Mouse (Mus musculus) hindbrain, postnatal 0 days (tissue): ENCODE measurements around the gene Chrna4. TPM values are rescaled to one million over a fixed set of nuclear protein-coding genes. Genes with fewer than 3 reads are reported as not detected.

ENCODE experiments used
- ATAC-seq: fragments of 200-750 bp; cut with Nextera tagmentation; 2 replicates; pipeline ENCODE4 v1.8.0; 2017; ENCODE audit warnings: mild to moderate bottlenecking, moderate TSS enrichment, moderate library complexity
- DNase-seq: peaks from one replicate; pipeline ENCODE4 v3.0.0-alpha.2; 2015; ENCODE audit warnings: low spot score
- H3K27ac ChIP-seq: fragments of 300-500 bp; sonication (generic); 2 replicates; pipeline ENCODE4 v1.5.1; 2014; ENCODE audit warnings: mild to moderate bottlenecking
- H3K27me3 ChIP-seq: fragments of 300-500 bp; sonication (generic); 2 replicates; pipeline ENCODE4 v1.6.1; 2014; ENCODE audit warnings: low read length, mixed read lengths; ENCODE audit not compliant: insufficient read depth
- H3K36me3 ChIP-seq: fragments of 300-500 bp; sonication (generic); 2 replicates; pipeline ENCODE4 v1.6.1; 2014; ENCODE audit warnings: low read length, mixed read lengths; ENCODE audit not compliant: insufficient read depth
- H3K4me1 ChIP-seq: fragments of 300-500 bp; sonication (generic); 2 replicates; pipeline ENCODE4 v1.6.1; 2014; ENCODE audit warnings: antibody characterized with exemption, low read length, mixed read lengths; ENCODE audit not compliant: insufficient read depth
- H3K4me2 ChIP-seq: fragments of 300-500 bp; sonication (generic); 2 replicates; pipeline ENCODE4 v1.6.1; 2014; ENCODE audit warnings: low read depth, mild to moderate bottlenecking, low read length, moderate library complexity, mixed read lengths
- H3K4me3 ChIP-seq: fragments of 300-500 bp; sonication (generic); 2 replicates; pipeline ENCODE4 v1.5.1; 2014; ENCODE audit warnings: low read length
- H3K9ac ChIP-seq: fragments of 300-500 bp; sonication (generic); replicated peaks from 2 replicates; pipeline ENCODE4 v1.6.1; 2014; ENCODE audit warnings: mild to moderate bottlenecking, low read length, moderate library complexity, mixed read lengths
- H3K9me3 ChIP-seq: fragments of 300-500 bp; sonication (generic); 2 replicates; pipeline ENCODE4 v1.6.1; 2016; ENCODE audit warnings: low read length, mixed read lengths
- CTCF ChIP-seq: IDR thresholded peaks from 2 replicates; pipeline ENCODE4 v1.5.1; 2016; ENCODE audit warnings: antibody characterized with exemption, control low read depth, low read depth
- WGBS: fragments of 180-500 bp; shearing (Covaris S2); extraction: QIAGEN DNeasy Blood & Tissue Kit; methylation state at CpG from one replicate; pipeline ENCODE4 v1.1.7; 2014; 5-methylcytosine and 5-hydroxymethylcytosine counted together
- polyA plus RNA-seq: library from polyadenylated mRNA; unstranded; fragments of >200 nt; fragmentation: Nextera tagmentation; extraction: Ambion mirVana; gene quantifications from 2 replicates; pipeline ENCODE4 v1.2.1, GENCODE M21; 2015
- total RNA-seq: library from RNA; depleted of rRNA; stranded (reverse); fragments of >200 nt; gene quantifications from 2 replicates; pipeline ENCODE4 v1.2.3, GENCODE M21; 2014; rRNA removed

The Chrna4 gene
- total and polyA plus RNA-seq, 2 experiments from 2014 or later: 41.4 to 50.5 TPM

GRCm38 (mm10) chr2:180981133-180981532 lies 62.2 kb downstream of the Chrna4 start:
- Histone ChIP-seq H3K9ac (no peak overlapping the region), H3K4me1 (no peaks in the 10 kb centered on the region)
- 79% methylated on average over 6 of the region's 6 CpGs for WGBS

More at GRCm38 (mm10) chr2:180981133-180981532, 62.2 kb downstream of the Chrna4 start:
- Histone ChIP-seq H3K4me3 (no peak overlapping the region), H3K27me3 (no peaks in the 10 kb centered on the region), H3K36me3 (peaks cover 68% of the 10 kb centered on the region), H3K9me3 (no peaks in the 10 kb centered on the region), H3K27ac (no peak overlapping the region), H3K4me2 (no peak overlapping the region)
- no peak for ATAC-seq
- TF ChIP-seq CTCF: no peak
- DNase-seq: no peak

Other genes with a start within 250 kb of the Chrna4 start
- gene Ythdf1, start 122.6 kb downstream of the Chrna4 start, total RNA-seq: 32.9 and 51.8 TPM in 2 replicates
- 49.8 and 52.9 TPM in 2 replicates for gene Ythdf1, start 122.6 kb downstream of the Chrna4 start, polyA plus RNA-seq
- gene Birc7, start 114.5 kb downstream of the Chrna4 start, total RNA-seq: 0.29 TPM in 1 of 2 replicates, not detected in the other
- gene Birc7, start 114.5 kb downstream of the Chrna4 start, polyA plus RNA-seq: 0.40 TPM in 2 replicates
- 56.6 and 76.0 TPM in 2 replicates for gene Nkain4, start 88.8 kb downstream of the Chrna4 start, total RNA-seq
- gene Nkain4, start 88.8 kb downstream of the Chrna4 start, polyA plus RNA-seq: 118 and 133 TPM in 2 replicates
- gene Arfgap1, start 76.3 kb downstream of the Chrna4 start, total RNA-seq: 94.8 and 112 TPM in 2 replicates
- gene Arfgap1, start 76.3 kb downstream of the Chrna4 start, polyA plus RNA-seq: 107 and 110 TPM in 2 replicates
- 0.47 and 0.68 TPM in 2 replicates for gene Col20a1, start 57.0 kb downstream of the Chrna4 start, total RNA-seq
- gene Col20a1, start 57.0 kb downstream of the Chrna4 start, polyA plus RNA-seq: 0.09 and 0.28 TPM in 2 replicates
- gene Kcnq2, start 91.8 kb upstream of the Chrna4 start, total RNA-seq: 128 and 142 TPM in 2 replicates
- gene Kcnq2, start 91.8 kb upstream of the Chrna4 start, polyA plus RNA-seq: 32.3 and 34.6 TPM in 2 replicates
- 304 and 351 TPM in 2 replicates for gene Eef1a2, start 113.5 kb upstream of the Chrna4 start, total RNA-seq
- 24.7 and 26.7 TPM in 2 replicates for gene Eef1a2, start 113.5 kb upstream of the Chrna4 start, polyA plus RNA-seq
- 300 and 340 TPM in 2 replicates for gene Ppdpf, start 143.7 kb upstream of the Chrna4 start, total RNA-seq
- gene Ppdpf, start 143.7 kb upstream of the Chrna4 start, polyA plus RNA-seq: 329 and 347 TPM in 2 replicates
- gene Ptk6, start 159.2 kb upstream of the Chrna4 start, total RNA-seq: not detected in 2 replicates
- not detected in 2 replicates for gene Ptk6, start 159.2 kb upstream of the Chrna4 start, polyA plus RNA-seq
- 0.07 and 0.47 TPM in 2 replicates for gene Srms, start 169.6 kb upstream of the Chrna4 start, total RNA-seq
- 0.09 and 0.18 TPM in 2 replicates for gene Srms, start 169.6 kb upstream of the Chrna4 start, polyA plus RNA-seq
- 2.2 and 2.8 TPM in 2 replicates for gene Fndc11, start 176.5 kb upstream of the Chrna4 start, total RNA-seq
- gene Fndc11, start 176.5 kb upstream of the Chrna4 start, polyA plus RNA-seq: 0.25 and 0.52 TPM in 2 replicates
- 2.8 and 5.7 TPM in 2 replicates for gene Helz2, start 198.5 kb upstream of the Chrna4 start, total RNA-seq
- 0.19 and 0.24 TPM in 2 replicates for gene Helz2, start 198.5 kb upstream of the Chrna4 start, polyA plus RNA-seq
- 19.2 and 25.2 TPM in 2 replicates for gene Gmeb2, start 244.5 kb upstream of the Chrna4 start, total RNA-seq
- gene Gmeb2, start 244.5 kb upstream of the Chrna4 start, polyA plus RNA-seq: 8.6 and 8.9 TPM in 2 replicates